Mouse (Mus musculus): ENCODE data around the gene Ndufa1.

GRCm38 (mm10) chrX:37191105-37191743 lies at the start of gene Ndufa1, which contains the start of gene Rnf113a1:
- TF ChIP-seq CTCF (IDR thresholded peaks at IDR 0.05; ENCODE audit: low read depth) (no peak), EP300 (optimal IDR thresholded peaks at IDR 0.05) (no peak)
